Mouse (Mus musculus) bone marrow, adult 2 months (tissue): ENCODE data around the gene Adra2b. TPM values are rescaled to one million over a fixed set of nuclear protein-coding genes. Genes with fewer than 3 reads are reported as not detected.

Experiments
- H3K27ac ChIP-seq: fragments of 200-500 bp; 2 replicates; pipeline ENCODE4 v1.5.1; 2012; ENCODE audit warnings: low read depth, mild to moderate bottlenecking, control low read depth, inconsistent platforms, low read length; ENCODE audit not compliant: control insufficient read depth, poor library complexity, insufficient read depth
- H3K4me1 ChIP-seq: fragments of 200-500 bp; 2 replicates; pipeline ENCODE4 v1.6.1; 2011; ENCODE audit warnings: low read length; ENCODE audit not compliant: control insufficient read depth, insufficient read depth
- H3K4me3 ChIP-seq: fragments of 200-500 bp; replicated peaks from 2 replicates; pipeline ENCODE3; 2011; ENCODE audit warnings: mild to moderate bottlenecking, low read depth, low read length, control low read depth; ENCODE audit not compliant: control insufficient read depth
- CTCF ChIP-seq: fragments of 200-500 bp; IDR thresholded peaks from 2 replicates; pipeline ENCODE4 v1.5.1; 2011; ENCODE audit warnings: low read length, control low read depth; ENCODE audit not compliant: control insufficient read depth, insufficient read depth
- POLR2A ChIP-seq: fragments of 200-500 bp; IDR thresholded peaks from 2 replicates; pipeline ENCODE4 v1.6.1; 2011; ENCODE audit warnings: low read depth, mild to moderate bottlenecking, control low read depth, low read length, borderline replicate concordance; ENCODE audit not compliant: control insufficient read depth
- WGBS: fragments of 180-500 bp; shearing (Covaris S2); methylation state at CpG from one replicate; pipeline ENCODE4 v1.1.7; 2018; 5-methylcytosine and 5-hydroxymethylcytosine counted together
- polyA plus RNA-seq: library from polyadenylated mRNA; stranded (reverse); fragments of >200 nt; gene quantifications from 2 replicates; pipeline ENCODE4 v1.2.4, GENCODE M21; 2011; ENCODE audit warnings: low replicate concordance; ENCODE audit not compliant: missing spikeins, insufficient read depth, insufficient read length

The Adra2b gene
- polyA plus RNA-seq, 1 experiment: not detected

GRCm38 (mm10) chr2:127379250-127379649 lies 16.2 kb downstream of the Adra2b start:
- H3K27ac ChIP-seq: no peak overlapping the region
- WGBS: 71% methylated on average over 3 of the region's 3 CpGs
- no peak overlapping the region for H3K4me3 ChIP-seq
- no peaks in the 10 kb centered on the region for H3K4me1 ChIP-seq
- no peak for TF ChIP-seq CTCF
- no peak for TF ChIP-seq POLR2A

- 75% methylated on average over 7 of the region's 7 CpGs for WGBS
- no peak overlapping the region for H3K4me3 ChIP-seq
- H3K27ac ChIP-seq: no peak overlapping the region
- no peak for TF ChIP-seq CTCF
- H3K4me1 ChIP-seq: no peaks in the 10 kb centered on the region
Observed at GRCm38 (mm10) chr2:127383881-127384280, 20.9 kb downstream of the Adra2b start.

GRCm38 (mm10) chr2:127387521-127387920 lies 24.5 kb downstream of the Adra2b start:
- Histone ChIP-seq H3K4me3 (no peak overlapping the region), H3K4me1 (no peaks in the 10 kb centered on the region; the same call in 1 of the 2 replicates), H3K27ac (no peak overlapping the region)
- TF ChIP-seq CTCF (no peak), POLR2A (no peak)
- 54% methylated on average over 2 of the region's 2 CpGs for WGBS

GRCm38 (mm10) chr2:127390352-127390751 lies 27.3 kb downstream of the Adra2b start:
- no peak overlapping the region for H3K4me3 ChIP-seq
- TF ChIP-seq POLR2A (no peak), CTCF (no peak)
- no peaks in the 10 kb centered on the region; the same call in 1 of the 2 replicates for H3K4me1 ChIP-seq
- 73% methylated on average over 3 of the region's 3 CpGs for WGBS
- H3K27ac ChIP-seq: no peak overlapping the region

- H3K4me1 ChIP-seq: no peaks in the 10 kb centered on the region; the same call in 1 of the 2 replicates
- 57% methylated on average over 4 of the region's 4 CpGs for WGBS
- TF ChIP-seq CTCF (no peak), POLR2A (no peak)
- H3K27ac ChIP-seq: no peak overlapping the region
- H3K4me3 ChIP-seq: no peak overlapping the region
Observed at GRCm38 (mm10) chr2:127390846-127391245, 27.8 kb downstream of the Adra2b start.

- Histone ChIP-seq H3K4me1 (no peaks in the 10 kb centered on the region; the same call in 1 of the 2 replicates), H3K4me3 (no peak overlapping the region), H3K27ac (no peak overlapping the region)
- WGBS: 18% methylated on average over 3 of the region's 3 CpGs
- TF ChIP-seq CTCF (no peak), POLR2A (no peak)
Observed at GRCm38 (mm10) chr2:127391323-127391722, 28.3 kb downstream of the Adra2b start.

GRCm38 (mm10) chr2:127394606-127395161 lies 31.7 kb downstream of the Adra2b start:
- WGBS: 75% methylated on average over 5 of the region's 5 CpGs
- Histone ChIP-seq H3K4me3 (no peak overlapping the region), H3K27ac (no peak overlapping the region), H3K4me1 (no peaks in the 10 kb centered on the region; the same call in 1 of the 2 replicates)
- TF ChIP-seq POLR2A: no peak
- TF ChIP-seq CTCF: no peak

- no peak overlapping the region for H3K27ac ChIP-seq
- no peaks in the 10 kb centered on the region for H3K4me1 ChIP-seq
- 88% methylated on average over 7 of the region's 7 CpGs for WGBS
- TF ChIP-seq POLR2A: no peak
- TF ChIP-seq CTCF: no peak
- H3K4me3 ChIP-seq: no peak overlapping the region
Observed at GRCm38 (mm10) chr2:127398738-127399137, 35.7 kb downstream of the Adra2b start.

- TF ChIP-seq CTCF: no peak
- TF ChIP-seq POLR2A: no peak
- WGBS: 88% methylated on average over 6 of the region's 6 CpGs
- Histone ChIP-seq H3K27ac (no peak overlapping the region), H3K4me3 (no peak overlapping the region), H3K4me1 (no peaks in the 10 kb centered on the region)
Observed at GRCm38 (mm10) chr2:127411126-127411525, 48.1 kb downstream of the Adra2b start.
